Mouse (Mus musculus): ENCODE measurements around the gene Asz1. TPM values are rescaled to one million over a fixed set of nuclear protein-coding genes. Genes with fewer than 3 reads are reported as not detected.

The Asz1 gene
- total and polyA plus RNA-seq, 3 experiments = not detected

DNA sequence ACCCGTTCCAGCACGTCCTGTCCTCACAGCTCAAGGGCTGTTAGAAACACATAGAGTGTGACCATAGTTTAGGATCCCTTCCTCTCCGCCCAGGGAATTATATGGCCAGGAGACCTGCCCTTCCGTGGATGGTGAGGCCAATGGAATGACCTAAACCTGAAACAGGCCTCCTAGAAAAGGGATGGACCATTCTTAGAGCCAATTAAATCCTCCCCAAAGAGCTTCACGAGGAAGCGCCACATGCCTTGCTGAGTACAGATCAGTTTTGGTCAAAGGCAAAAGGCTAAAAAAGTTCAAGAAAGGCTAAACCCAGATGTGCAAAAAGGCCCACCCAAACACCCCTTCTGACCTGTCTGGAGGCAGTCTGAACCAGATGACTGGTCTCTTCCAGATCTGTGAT lies 76.6 kb downstream of the Asz1 start:
- no peak overlapping the region for H3K4me3 ChIP-seq (ENCODE audit: control insufficient read depth in 1 of 2, insufficient read depth in 1 of 2, low read depth in 2 of 2, low read length in 2 of 2)
- H3K4me1 ChIP-seq (ENCODE audit: control insufficient read depth in 1 of 2, insufficient read depth in 2 of 2, low read length in 2 of 2) = no peaks in the 10 kb centered on the region
- H3K27ac ChIP-seq (ENCODE audit: control insufficient read depth, low read depth, low read length) = no peak overlapping the region
- H3K36me3 ChIP-seq (ENCODE audit: control insufficient read depth in 1 of 2, insufficient read depth in 2 of 2, low read length in 2 of 2) = no peaks in the 10 kb centered on the region
- no peaks in the 10 kb centered on the region for H3K79me2 ChIP-seq (ENCODE audit: control insufficient read depth, insufficient read depth, low read length, poor library complexity)
- DNase-seq (ENCODE audit: low read depth, low spot score) = no peak
- peaks cover 0 to 3% of the 10 kb centered on the region in 2 experiments; a peak in 3 of 4 replicates for H3K27me3 ChIP-seq (ENCODE audit: control insufficient read depth in 1 of 2, insufficient read depth in 2 of 2, low read length in 2 of 2)
- TF ChIP-seq TBP (IDR thresholded peaks at IDR 0.05; ENCODE audit: low read depth, low read length) (no peak), SIN3A (IDR thresholded peaks at IDR 0.05; ENCODE audit: low read length) (no peak), ZMIZ1 (IDR thresholded peaks at IDR 0.05; ENCODE audit: low read depth, low read length) (no peak), NELFE (IDR thresholded peaks at IDR 0.05; ENCODE audit: low read depth, low read length) (no peak)
- H3K9ac ChIP-seq (ENCODE audit: control insufficient read depth, low read depth, low read length, poor library complexity, severe bottlenecking) = no peak overlapping the region
- no peaks in the 10 kb centered on the region for H3K9me3 ChIP-seq (replicated peaks; ENCODE audit: insufficient read depth, low read length)

DNA sequence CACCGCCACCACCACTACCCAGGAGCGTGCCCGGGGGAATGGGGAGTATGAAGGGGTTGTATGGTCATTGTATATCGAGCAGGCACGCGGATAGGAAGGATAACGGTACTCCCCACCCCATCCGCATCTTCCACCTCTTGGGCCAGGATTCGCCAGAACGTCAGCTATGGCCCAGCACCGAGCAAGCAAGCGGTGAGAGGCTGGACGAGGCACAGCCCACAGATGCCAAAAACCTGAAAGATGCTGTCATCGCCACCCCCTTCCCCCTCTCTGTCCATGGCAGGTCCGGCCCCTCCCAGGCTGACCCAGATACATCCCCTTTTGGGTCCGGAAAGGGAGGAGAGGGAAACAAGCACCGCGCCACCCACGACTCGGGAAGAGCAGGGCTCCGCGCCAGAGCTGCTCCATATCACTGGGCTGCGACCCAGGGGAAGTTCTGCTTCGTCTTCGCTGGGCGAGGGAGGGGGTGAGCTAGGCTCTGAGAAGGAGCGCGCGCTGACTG lies 77.3 kb downstream of the Asz1 start:
- H3K27ac ChIP-seq (ENCODE audit: control insufficient read depth, low read depth, low read length) = no peak overlapping the region

DNA sequence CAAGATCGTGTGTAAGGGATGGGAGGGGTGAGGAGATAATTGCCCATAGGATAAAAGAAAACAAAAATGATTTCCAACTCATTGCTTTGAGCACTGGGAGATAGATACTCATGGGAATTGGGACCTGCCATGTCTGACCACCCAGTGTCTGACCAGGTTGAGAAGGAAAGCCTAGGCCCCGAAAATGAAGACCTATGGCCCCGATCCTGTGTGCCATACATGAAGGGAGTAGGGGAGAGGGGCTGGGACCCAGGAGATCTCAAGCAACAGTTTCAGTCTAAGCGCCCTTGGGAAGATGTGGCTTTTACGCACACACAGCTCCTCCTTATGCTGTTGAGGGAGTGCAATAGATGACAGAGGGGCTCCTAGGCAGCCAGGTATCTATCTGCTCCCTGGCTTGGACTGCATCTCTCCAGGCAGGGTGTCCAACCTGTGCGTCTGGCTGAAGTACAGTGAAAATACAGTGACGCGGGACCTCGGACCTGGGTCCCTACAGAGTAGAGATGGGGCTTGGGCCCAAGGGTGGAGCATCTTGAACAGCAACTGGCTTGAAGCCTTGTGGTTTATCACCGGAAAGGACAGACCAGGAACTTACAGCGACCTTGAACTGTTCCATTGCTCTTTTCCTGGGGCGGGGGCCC lies 77.9 kb downstream of the Asz1 start:
- Histone ChIP-seq H3K9me3 (replicated peaks; ENCODE audit: insufficient read depth, low read length) (no peaks in the 10 kb centered on the region), H3K36me3 (ENCODE audit: control insufficient read depth in 1 of 2, insufficient read depth in 2 of 2, low read length in 2 of 2) (no peaks in the 10 kb centered on the region), H3K4me3 (ENCODE audit: control insufficient read depth in 1 of 2, insufficient read depth in 1 of 2, low read depth in 2 of 2, low read length in 2 of 2) (no peak overlapping the region), H3K27me3 (ENCODE audit: control insufficient read depth in 1 of 2, insufficient read depth in 2 of 2, low read length in 2 of 2) (no peaks in the 10 kb centered on the region; a peak in 2 of 4 replicates), H3K9ac (ENCODE audit: control insufficient read depth, low read depth, low read length, poor library complexity, severe bottlenecking) (no peak overlapping the region), H3K4me1 (ENCODE audit: control insufficient read depth in 1 of 2, insufficient read depth in 2 of 2, low read length in 2 of 2) (no peaks in the 10 kb centered on the region), H3K79me2 (ENCODE audit: control insufficient read depth, insufficient read depth, low read length, poor library complexity) (no peaks in the 10 kb centered on the region), H3K27ac (ENCODE audit: control insufficient read depth, low read depth, low read length) (no peak overlapping the region)
- TF ChIP-seq USF2 (IDR thresholded peaks at IDR 0.05; ENCODE audit: borderline replicate concordance in 1 of 2, insufficient read depth in 1 of 2, low read depth in 1 of 2, low read length in 2 of 2) = no peak
- no peak for DNase-seq (ENCODE audit: low read depth, low spot score)

More for the DNA sequence above, 77.3 kb downstream of the Asz1 start:
- Histone ChIP-seq H3K4me3 (ENCODE audit: control insufficient read depth in 1 of 2, insufficient read depth in 1 of 2, low read depth in 2 of 2, low read length in 2 of 2) (no peak overlapping the region), H3K9me3 (replicated peaks; ENCODE audit: insufficient read depth, low read length) (no peaks in the 10 kb centered on the region), H3K9ac (ENCODE audit: control insufficient read depth, low read depth, low read length, poor library complexity, severe bottlenecking) (no peak overlapping the region), H3K27me3 (ENCODE audit: control insufficient read depth in 1 of 2, insufficient read depth in 2 of 2, low read length in 2 of 2) (no peaks in the 10 kb centered on the region; a peak in 2 of 4 replicates), H3K36me3 (ENCODE audit: control insufficient read depth in 1 of 2, insufficient read depth in 2 of 2, low read length in 2 of 2) (no peaks in the 10 kb centered on the region), H3K4me1 (ENCODE audit: control insufficient read depth in 1 of 2, insufficient read depth in 2 of 2, low read length in 2 of 2) (no peaks in the 10 kb centered on the region), H3K79me2 (ENCODE audit: control insufficient read depth, insufficient read depth, low read length, poor library complexity) (no peaks in the 10 kb centered on the region)
- no peak for TF ChIP-seq E2F4 (IDR thresholded peaks at IDR 0.05; ENCODE audit: borderline replicate concordance, low read depth, low read length)
- no peak for TF ChIP-seq EP300 (IDR thresholded peaks at IDR 0.05; ENCODE audit: low read depth in 1 of 2, low read length in 2 of 2)
- TF ChIP-seq POLR2A (IDR thresholded peaks at IDR 0.05; ENCODE audit: control insufficient read depth in 1 of 2, insufficient read depth in 1 of 2, low read depth in 1 of 2, low read length in 2 of 2, poor library complexity in 1 of 2) = no peak
- DNase-seq (ENCODE audit: low read depth, low spot score) = no peak

Data from MEL (cell line).